Mouse (Mus musculus) midbrain, embryonic 15.5 days (tissue): ENCODE data around the gene Ppp1r13l. TPM values are rescaled to one million over a fixed set of nuclear protein-coding genes. Genes with fewer than 3 reads are reported as not detected.

Source experiments
- ATAC-seq: fragments of 200-750 bp; cut with Nextera tagmentation; replicated peaks from 2 replicates; pipeline ENCODE4 v1.8.0; 2017; ENCODE audit warnings: moderate TSS enrichment
- H3K27ac ChIP-seq: fragments of 300-500 bp; sonication (generic); 2 replicates; pipeline ENCODE4 v1.5.1; 2015; ENCODE audit warnings: mild to moderate bottlenecking, inconsistent platforms
- H3K27me3 ChIP-seq: fragments of 300-500 bp; sonication (generic); replicated peaks from 2 replicates; pipeline ENCODE4 v1.6.1; 2015; ENCODE audit warnings: inconsistent platforms
- H3K36me3 ChIP-seq: fragments of 300-500 bp; sonication (generic); replicated peaks from 2 replicates; pipeline ENCODE4 v1.6.1; 2015; ENCODE audit warnings: inconsistent platforms
- H3K4me1 ChIP-seq: fragments of 300-500 bp; sonication (generic); 2 replicates; pipeline ENCODE4 v1.6.1; 2015; ENCODE audit warnings: inconsistent platforms
- H3K4me2 ChIP-seq: fragments of 300-500 bp; sonication (generic); 2 replicates; pipeline ENCODE4 v1.6.1; 2015; ENCODE audit warnings: inconsistent platforms, mild to moderate bottlenecking, moderate library complexity
- H3K4me3 ChIP-seq: fragments of 300-500 bp; sonication (generic); 2 replicates; pipeline ENCODE4 v1.5.1; 2015; ENCODE audit warnings: mild to moderate bottlenecking, inconsistent platforms
- H3K9ac ChIP-seq: fragments of 300-500 bp; sonication (generic); 2 replicates; pipeline ENCODE4 v1.6.1; 2015; ENCODE audit warnings: mild to moderate bottlenecking, inconsistent platforms
- H3K9me3 ChIP-seq: fragments of 300-500 bp; sonication (generic); 2 replicates; pipeline ENCODE4 v1.6.1; 2016; ENCODE audit warnings: inconsistent platforms
- WGBS: fragments of 180-500 bp; shearing (Covaris S2); methylation state at CpG from one replicate; pipeline ENCODE4 v1.1.7; 2015; ENCODE audit warnings: mixed read lengths; 5-methylcytosine and 5-hydroxymethylcytosine counted together
- microRNA counts: library from miRNA; unstranded; fragments of <30 nt; microRNA quantifications from one replicate; lab custom pipeline; 2016
- microRNA-seq: library from miRNA; unstranded; fragments of <30 nt; microRNA quantifications from one replicate; pipeline ENCODE4, GENCODE M21; 2016
- polyA plus RNA-seq: library from polyadenylated mRNA; unstranded; fragments of >200 nt; fragmentation: Nextera tagmentation; extraction: Ambion mirVana; gene quantifications from 2 replicates; pipeline ENCODE4 v1.2.1, GENCODE M21; 2015

Gene Ppp1r13l
- polyA plus RNA-seq, 1 experiment from 2014 or later, result 2.5 TPM

DNA sequence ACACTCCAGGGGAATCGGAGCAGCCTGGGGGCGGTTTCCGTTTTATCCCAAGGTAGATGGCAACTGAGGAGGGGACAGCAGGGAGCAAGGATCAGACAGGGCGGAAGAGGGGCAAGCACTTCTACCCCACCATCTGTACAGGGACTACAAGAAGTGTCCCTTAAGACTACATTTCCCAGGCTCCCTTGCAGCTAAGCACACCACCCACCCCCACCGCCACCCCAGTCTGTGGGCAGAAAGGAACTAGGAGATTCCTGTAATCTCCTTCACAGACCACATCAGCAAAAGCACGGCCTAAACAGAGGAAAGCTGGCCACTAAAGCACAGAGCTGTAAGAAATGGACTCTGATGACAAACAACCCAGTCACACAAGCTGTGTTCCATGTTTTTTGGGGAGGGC is 66.8 kb downstream of the Ppp1r13l start:
- H3K4me1 ChIP-seq, result 0 out of 2 replicates have a peak, but pooled peaks cover 3% of the 10 kb centered on the region
- no peak overlapping the region for H3K4me2 ChIP-seq
- ATAC-seq, result no peak
- H3K27ac ChIP-seq, result no peak overlapping the region
- H3K9me3 ChIP-seq, result no peaks in the 10 kb centered on the region
- no peak overlapping the region for H3K9ac ChIP-seq
- peaks cover 56% of the 10 kb centered on the region for H3K36me3 ChIP-seq
- WGBS, result 65% methylated on average over 6 of the region's 6 CpGs
- H3K27me3 ChIP-seq, result 0 out of 2 replicates have a peak, but pooled peaks cover 4% of the 10 kb centered on the region
- H3K4me3 ChIP-seq, result no peak overlapping the region

- H3K27me3 ChIP-seq, result 0 out of 2 replicates have a peak, but pooled peaks cover 4% of the 10 kb centered on the region
- ATAC-seq, result no peak; the same call in 1 of the 2 replicates
- H3K9me3 ChIP-seq, result no peaks in the 10 kb centered on the region
- H3K4me2 ChIP-seq, result no peak overlapping the region
- peaks cover 61% of the 10 kb centered on the region for H3K36me3 ChIP-seq
- no peak overlapping the region for H3K4me3 ChIP-seq
- no peak overlapping the region for H3K27ac ChIP-seq
- 85% methylated on average over 6 of the region's 6 CpGs for WGBS
- H3K9ac ChIP-seq, result no peak overlapping the region
- no peaks in the 10 kb centered on the region for H3K4me1 ChIP-seq
Observed at GRCm38 (mm10) chr7:19426888-19427287, 67.3 kb downstream of the Ppp1r13l start.

MicroRNAs within 50 kb of the gene (microRNA counts, 519-probe panel; counts per million panel counts)
- not detected for microRNA mmu-miR-343 (lab: Ali Mortazavi, UCI)

Small RNA genes within 50 kb of the gene (microRNA-seq; reads per million reads assigned to microRNA genes)
- not detected for gene Mir343

Other genes starting within 250 kb of the Ppp1r13l start
- 6.9 and 7.3 TPM in 2 replicates for gene Gm4969, start 241.4 kb upstream of the Ppp1r13l start, polyA plus RNA-seq
- 21.1 and 21.4 TPM in 2 replicates for gene Fbxo46, start 239.9 kb upstream of the Ppp1r13l start, polyA plus RNA-seq
- 26.4 and 27.0 TPM in 2 replicates for gene Qpctl, start 210.5 kb upstream of the Ppp1r13l start, polyA plus RNA-seq
- 109 and 112 TPM in 2 replicates for gene Snrpd2, start 210.0 kb upstream of the Ppp1r13l start, polyA plus RNA-seq
- 3.5 and 4.3 TPM in 2 replicates for gene Gipr, start 193.6 kb upstream of the Ppp1r13l start, polyA plus RNA-seq
- gene Eml2, start 183.3 kb upstream of the Ppp1r13l start, polyA plus RNA-seq, result 8.9 and 10.8 TPM in 2 replicates
- 3.5 and 4.0 TPM in 2 replicates for gene Gpr4, start 147.2 kb upstream of the Ppp1r13l start, polyA plus RNA-seq
- gene Opa3, start 131.4 kb upstream of the Ppp1r13l start, polyA plus RNA-seq, result 37.9 and 41.1 TPM in 2 replicates
- gene Vasp, start 87.9 kb upstream of the Ppp1r13l start, polyA plus RNA-seq, result 35.9 and 37.4 TPM in 2 replicates
- gene Ppm1n, start 79.7 kb upstream of the Ppp1r13l start, polyA plus RNA-seq, result 1.1 and 1.7 TPM in 2 replicates
- 112 and 121 TPM in 2 replicates for gene Rtn2, start 77.1 kb upstream of the Ppp1r13l start, polyA plus RNA-seq
- 0.08 TPM in 1 of 2 replicates, not detected in the other for gene Fosb, start 49.7 kb upstream of the Ppp1r13l start, polyA plus RNA-seq
- 80.2 and 83.3 TPM in 2 replicates for gene Ercc1, start 15.0 kb upstream of the Ppp1r13l start, polyA plus RNA-seq
- 22.0 and 25.1 TPM in 2 replicates for gene Cd3eap, start 266 bp upstream of the Ppp1r13l start, polyA plus RNA-seq
- 29.7 and 33.0 TPM in 2 replicates for gene Ercc2, start 22.3 kb downstream of the Ppp1r13l start, polyA plus RNA-seq
- gene Klc3, start 44.4 kb downstream of the Ppp1r13l start, polyA plus RNA-seq, result 1.4 and 1.5 TPM in 2 replicates
- not detected in 2 replicates for gene Ckm, start 45.0 kb downstream of the Ppp1r13l start, polyA plus RNA-seq
- 20.4 and 20.6 TPM in 2 replicates for gene Mark4, start 99.1 kb downstream of the Ppp1r13l start, polyA plus RNA-seq
- gene Exoc3l2, start 103.6 kb downstream of the Ppp1r13l start, polyA plus RNA-seq, result 0.17 and 0.57 TPM in 2 replicates
- 4.8 and 5.0 TPM in 2 replicates for gene Bloc1s3, start 148.6 kb downstream of the Ppp1r13l start, polyA plus RNA-seq
- gene Trappc6a, start 148.6 kb downstream of the Ppp1r13l start, polyA plus RNA-seq, result 38.3 and 39.1 TPM in 2 replicates
- gene Nkpd1, start 158.1 kb downstream of the Ppp1r13l start, polyA plus RNA-seq, result 0.74 and 0.95 TPM in 2 replicates
- 44.0 and 48.3 TPM in 2 replicates for gene Ppp1r37, start 203.3 kb downstream of the Ppp1r13l start, polyA plus RNA-seq
- 0.25 and 0.26 TPM in 2 replicates for gene Zfp296, start 217.5 kb downstream of the Ppp1r13l start, polyA plus RNA-seq
- gene Gemin7, start 217.8 kb downstream of the Ppp1r13l start, polyA plus RNA-seq, result 142 and 155 TPM in 2 replicates
- gene Clasrp, start 244.7 kb downstream of the Ppp1r13l start, polyA plus RNA-seq, result 67.2 and 69.1 TPM in 2 replicates